Mouse (Mus musculus): ENCODE data around the gene Pea15a. TPM values are rescaled to one million over a fixed set of nuclear protein-coding genes. Genes with fewer than 3 reads are reported as not detected.

Pea15a gene
- total RNA-seq, 2 experiments from 2014 or later: 19.5 to 35.2 TPM

DNA sequence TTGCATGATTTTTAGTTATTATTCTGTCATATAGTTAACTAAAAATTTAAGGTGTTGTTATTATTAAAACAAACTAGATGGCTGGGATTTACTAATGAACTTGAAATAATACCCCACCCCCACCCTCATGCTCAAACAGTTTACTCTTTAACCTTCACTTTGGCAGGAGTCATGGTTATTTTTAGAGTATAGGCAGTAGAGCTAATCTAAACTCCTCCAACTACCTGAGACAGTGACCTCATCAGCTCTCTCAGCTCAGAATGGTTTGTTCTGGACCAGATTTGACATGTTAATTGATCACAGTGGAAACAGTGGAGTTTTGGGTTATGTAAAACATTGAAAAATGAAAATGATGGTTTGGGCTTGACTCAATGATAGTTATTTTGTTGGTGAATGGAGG, 46.1 kb downstream of the Pea15a start:
- H3K4me3 ChIP-seq: peak overlapping the region; percentile 45
- no peak for DNase-seq
- no peak for TF ChIP-seq CTCF (IDR thresholded peaks at IDR 0.05)
- H3K27ac ChIP-seq: peak overlapping the region; percentile 90
- intact Hi-C loops (cut with DNase I): loop anchor here (5.0 kb wide), 1 partner anchor 57 kb away; the partner anchor contains the start of gene Casq1

DNA sequence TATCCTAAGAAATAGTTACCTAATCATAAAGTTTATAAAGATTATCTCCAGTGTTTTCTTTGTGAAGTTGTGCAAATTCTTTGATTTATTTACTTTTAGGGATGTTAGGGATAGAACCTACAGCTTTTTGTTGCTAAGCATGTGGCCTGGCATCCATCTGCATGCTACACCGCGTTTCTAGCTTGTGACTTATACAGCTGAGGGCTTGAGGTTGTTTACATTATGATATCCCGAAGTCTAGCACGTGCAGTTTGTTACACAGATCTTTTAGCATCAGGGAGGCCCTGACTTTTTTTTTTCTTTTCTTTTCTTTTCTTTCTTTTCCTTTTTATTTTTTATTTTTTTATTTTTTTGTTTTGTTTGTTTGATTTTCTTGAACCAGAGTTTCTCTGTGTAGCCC, 46.6 kb downstream of the Pea15a start:
- intact Hi-C loops (cut with DNase I): loop anchor here (5.0 kb wide), 1 partner anchor 57 kb away; the partner anchor contains the start of gene Casq1
- peak overlapping the region; percentile 90 for H3K27ac ChIP-seq
- no peak for DNase-seq
- no peak for TF ChIP-seq CTCF (IDR thresholded peaks at IDR 0.05)
- H3K4me3 ChIP-seq: peak overlapping the region; percentile 45

DNA sequence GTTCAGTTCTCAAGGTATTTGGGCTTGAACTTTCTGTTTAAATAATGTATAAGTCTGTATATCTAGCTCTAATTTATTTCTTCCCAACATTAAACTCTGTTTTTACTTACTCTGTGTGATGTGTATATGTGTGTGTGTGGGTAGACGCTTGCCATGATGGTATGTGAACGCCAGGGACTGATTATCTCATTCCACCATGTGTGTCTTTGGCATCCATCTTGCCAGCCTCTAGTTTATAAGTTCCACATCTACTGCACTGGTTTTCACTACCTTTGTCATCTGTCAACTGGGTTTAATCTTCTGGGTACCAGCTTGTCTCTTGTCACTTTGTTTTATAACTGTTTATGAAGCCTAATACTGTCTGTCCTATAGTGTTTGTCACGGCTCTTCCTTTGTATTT, 51.1 kb downstream of the Pea15a start:
- intact Hi-C loops (cut with DNase I): no loop called here
- Histone ChIP-seq H3K27ac (no peak overlapping the region), H3K4me3 (no peak overlapping the region)
- no peak for DNase-seq
- no peak for TF ChIP-seq CTCF (IDR thresholded peaks at IDR 0.05)

GRCm38 (mm10) chr1:172154536-172154935, 52.1 kb downstream of the Pea15a start:
- no peak for DNase-seq
- intact Hi-C loops (cut with DNase I): no loop called here
- Histone ChIP-seq H3K27ac (peak overlapping the region; percentile 46; the same call in 1 of the 2 replicates), H3K4me3 (no peak overlapping the region; the same call in 1 of the 2 replicates)
- no peak for TF ChIP-seq CTCF (IDR thresholded peaks at IDR 0.05)

- Histone ChIP-seq H3K27ac (peak overlapping the region; percentile 99), H3K4me3 (peak overlapping the region; percentile 100)
- no peak for DNase-seq
- TF ChIP-seq CTCF (IDR thresholded peaks at IDR 0.05): no peak
- intact Hi-C loops (cut with DNase I): loop anchor here (2.0 to 5.0 kb wide), 2 partner anchors 72 to 98 kb away; no protein-coding TSS in a partner anchor
Observed at GRCm38 (mm10) chr1:172148955-172149815, 57.4 kb downstream of the Pea15a start.

DNA sequence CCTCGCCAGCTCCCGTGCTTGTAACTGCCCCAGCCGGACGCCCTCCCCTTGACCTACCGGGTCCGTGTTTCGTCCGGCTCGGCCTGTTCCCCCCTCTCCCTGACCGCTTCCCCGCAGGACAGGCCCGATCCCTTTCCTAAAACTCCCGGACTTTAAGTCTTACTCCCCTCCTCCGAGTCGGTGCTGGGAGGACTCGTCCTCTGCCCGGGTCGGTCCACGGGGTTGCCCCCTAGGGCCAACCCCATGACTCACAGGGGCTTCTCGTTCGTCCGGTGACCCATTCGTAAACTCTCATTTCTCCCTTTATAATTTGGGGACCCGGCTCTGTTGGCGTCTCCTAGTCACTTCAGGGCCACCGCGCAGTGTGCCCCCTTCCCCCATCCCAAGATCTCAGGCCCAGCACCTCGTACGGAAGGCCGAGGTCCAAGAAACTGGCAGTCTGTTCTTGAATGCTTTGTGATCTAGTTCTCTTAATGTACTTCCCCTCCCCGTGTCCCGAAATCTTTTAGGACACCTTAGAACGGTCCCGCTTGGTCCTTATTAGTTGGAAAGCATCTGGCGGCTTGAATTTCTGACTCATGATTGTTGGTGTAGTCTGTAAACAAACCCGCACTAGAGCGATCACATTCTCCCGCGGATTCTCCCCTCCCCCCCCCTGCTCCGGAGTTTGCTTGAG, 58.2 kb downstream of the Pea15a start:
- DNase-seq: peak; percentile 66

DNA sequence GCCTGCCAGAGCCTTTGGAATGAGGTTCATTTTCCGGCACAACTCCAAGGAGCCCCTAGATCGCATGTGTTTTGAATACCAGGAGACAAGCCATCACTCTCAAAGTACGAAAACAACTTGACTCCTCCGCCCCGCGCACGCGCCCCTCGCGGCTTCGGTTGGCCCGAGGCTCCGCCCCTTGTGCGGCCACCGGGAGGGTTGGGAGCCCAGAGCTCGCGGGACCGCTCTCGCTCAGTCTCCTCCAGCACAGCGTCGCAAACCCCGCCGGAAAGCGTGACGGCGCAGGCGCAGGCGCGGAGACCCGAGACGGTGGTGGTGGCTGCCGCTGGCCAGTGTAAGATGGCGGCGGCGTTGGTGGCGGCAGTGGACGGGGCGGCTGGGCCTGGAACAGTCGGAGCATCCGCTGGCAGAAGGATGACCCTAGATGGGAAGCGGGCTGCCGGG, 58.7 kb downstream of the Pea15a start, which contains the start of gene Dcaf8:
Gene Dcaf8 (plus strand): TSS at position 250 of the 444 bp plus-strand sequence.
- intact Hi-C loops (cut with DNase I): loop anchor here (2.0 to 5.0 kb wide), 2 partner anchors 73 to 99 kb away; no protein-coding TSS in a partner anchor
- peak within 1 kb of the TSS; percentile 99 for H3K27ac ChIP-seq
- peak; percentile 100 for DNase-seq
- H3K4me3 ChIP-seq: peak within 1 kb of the TSS; percentile 100
- no peak for TF ChIP-seq CTCF (IDR thresholded peaks at IDR 0.05)

More for the DNA sequence above, 58.2 kb downstream of the Pea15a start:
- intact Hi-C loops (cut with DNase I): loop anchor here (2.0 to 5.0 kb wide), 2 partner anchors 72 to 99 kb away; no protein-coding TSS in a partner anchor
- Histone ChIP-seq H3K4me3 (peak overlapping the region; percentile 100), H3K27ac (peak overlapping the region; percentile 99)
- no peak for TF ChIP-seq CTCF (IDR thresholded peaks at IDR 0.05)

Other genes starting within 250 kb of the Pea15a start
- under 1 TPM; 0.47 to 0.54 TPM for gene Vangl2, start 178.4 kb downstream of the Pea15a start, total RNA-seq (2021)
- not detected for gene Nhlh1, start 149.2 kb downstream of the Pea15a start, total RNA-seq (2021)
- 10 to 100 TPM; 88.3 to 90.9 TPM for gene Copa, start 124.3 kb downstream of the Pea15a start, total RNA-seq (2021)
- gene Ncstn, start 124.0 kb downstream of the Pea15a start, total RNA-seq (2021): 10 to 100 TPM; 27.1 to 31.9 TPM
- 10 to 100 TPM; 62.9 to 80.8 TPM for gene Pex19, start 80.0 kb downstream of the Pea15a start, total RNA-seq (2021)
- gene Dcaf8, start 58.7 kb downstream of the Pea15a start, total RNA-seq (2021): 100 to 1,000 TPM; 158 to 193 TPM
- 1,000 to 10,000 TPM; 2,819 to 3,581 TPM for gene Casq1, start 13.1 kb upstream of the Pea15a start, total RNA-seq (2021)
- under 1 TPM; 0.20 to 0.43 TPM for gene Atp1a4, start 51.6 kb upstream of the Pea15a start, total RNA-seq (2021)
- gene Igsf8, start 54.8 kb upstream of the Pea15a start, total RNA-seq (2021): 1 to 10 TPM; 7.4 to 8.3 TPM
- gene Atp1a2, start 91.3 kb upstream of the Pea15a start, total RNA-seq (2021): 1,000 to 10,000 TPM in 1 of 2 experiments, 100 to 1,000 TPM in 1; 838 to 1,060 TPM
- gene Kcnj9, start 122.5 kb upstream of the Pea15a start, total RNA-seq (2021): not detected
- gene Kcnj10, start 134.4 kb upstream of the Pea15a start, total RNA-seq (2021): under 1 TPM in 1 of 2 experiments, not detected in 1; 0.06 TPM
- 1 to 10 TPM; 3.8 to 3.9 TPM for gene Pigm, start 169.7 kb upstream of the Pea15a start, total RNA-seq (2021)